Mouse (Mus musculus): Measurements from ENCODE around the gene Arf4.

Arf4 gene

DNA sequence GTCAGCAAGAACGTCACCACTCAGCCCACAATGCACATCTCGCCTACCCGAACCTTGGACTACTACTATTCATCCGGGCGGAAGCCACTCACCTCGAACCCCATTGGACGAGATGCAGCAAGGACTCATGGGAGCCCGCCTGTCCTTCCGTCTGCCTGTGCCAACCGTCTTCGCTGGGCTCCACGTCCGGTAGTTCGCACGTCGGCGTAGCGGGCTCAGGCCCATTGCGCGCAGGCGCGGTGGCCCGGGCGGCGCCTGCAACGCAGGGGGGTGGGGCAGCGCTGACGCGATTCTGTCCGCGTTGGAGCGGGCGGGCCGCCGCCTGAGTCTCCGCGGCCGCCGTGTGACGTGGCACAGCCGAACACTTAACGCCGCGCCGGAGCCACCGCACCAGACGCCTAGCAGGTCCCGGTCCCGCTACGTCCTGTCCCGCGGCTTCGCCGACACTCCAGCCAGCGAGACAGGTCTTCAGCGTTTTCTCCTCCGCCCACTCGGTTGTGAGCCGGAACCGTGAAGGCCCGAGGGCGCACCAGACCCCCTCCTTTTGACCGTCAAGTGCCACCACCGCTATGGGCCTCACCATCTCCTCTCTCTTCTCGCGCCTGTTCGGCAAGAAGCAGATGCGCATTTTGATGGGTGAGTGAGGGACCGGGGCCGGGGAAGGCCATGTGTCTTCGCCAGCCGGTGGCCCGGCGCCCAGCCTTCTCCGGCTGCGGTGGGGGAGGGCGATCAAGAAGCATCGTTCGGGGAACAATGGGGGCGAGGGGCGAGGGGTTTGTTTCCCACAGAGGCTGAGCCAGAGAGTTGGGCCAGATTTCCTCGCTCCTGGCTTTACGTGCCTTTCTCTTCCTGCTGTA lies at the start of gene Arf4:
TSS of gene Arf4 (plus strand) at position 224 of the 857 bp plus-strand sequence.
- peak; percentile 98 for DNase-seq (ENCODE audit: low spot score)

DNA sequence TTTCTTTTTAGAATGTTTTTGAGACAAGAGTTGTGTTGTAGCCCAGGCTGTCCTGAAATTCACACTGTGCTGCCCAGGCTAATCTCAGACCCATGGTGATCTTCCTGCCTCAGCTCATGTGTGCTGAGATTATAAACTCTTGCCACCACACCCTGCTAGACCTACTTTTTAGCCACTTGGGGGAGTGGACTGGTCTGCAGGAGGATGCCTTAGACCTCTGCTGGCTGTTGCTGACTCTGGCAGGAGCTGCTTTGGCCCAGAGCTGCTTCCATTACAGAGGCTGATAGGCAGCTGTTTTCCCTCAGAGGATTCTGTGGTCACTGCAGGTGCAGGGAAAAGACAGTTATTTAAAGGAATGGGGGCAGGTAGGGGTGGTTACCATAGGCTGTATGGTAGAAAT lies 46.5 kb upstream of the Arf4 start:
- no peak for DNase-seq (ENCODE audit: low spot score)

DNA sequence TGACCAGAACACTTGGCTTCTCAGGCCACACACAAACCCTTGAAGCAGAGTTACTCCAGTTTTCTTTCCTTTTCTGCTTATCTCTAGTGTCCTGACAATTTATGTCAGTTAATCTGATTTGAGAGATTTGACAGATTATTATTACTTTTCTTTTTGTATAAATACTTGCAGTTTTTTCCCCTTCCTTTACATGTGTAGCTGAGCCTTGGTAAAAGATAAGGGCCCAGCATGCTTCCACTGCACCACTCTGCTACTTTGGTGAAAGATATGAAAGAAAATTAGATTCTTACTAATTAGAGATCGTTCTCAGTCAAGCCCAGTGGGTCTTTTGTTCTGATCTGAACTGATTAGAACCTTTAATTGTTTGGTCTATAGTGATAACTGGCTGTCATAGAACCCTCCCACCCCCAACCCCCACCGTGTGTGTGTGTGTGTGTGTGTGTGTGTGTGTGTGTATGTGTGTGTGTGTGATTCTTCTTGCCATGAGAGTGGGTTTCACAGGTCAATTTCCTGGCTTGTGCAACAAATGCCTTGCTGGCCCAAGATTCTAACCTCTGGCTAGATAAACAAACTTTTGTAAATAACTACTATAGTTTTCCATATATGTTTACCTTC lies 44.5 kb upstream of the Arf4 start:
- DNase-seq (ENCODE audit: low spot score) = no peak

DNA sequence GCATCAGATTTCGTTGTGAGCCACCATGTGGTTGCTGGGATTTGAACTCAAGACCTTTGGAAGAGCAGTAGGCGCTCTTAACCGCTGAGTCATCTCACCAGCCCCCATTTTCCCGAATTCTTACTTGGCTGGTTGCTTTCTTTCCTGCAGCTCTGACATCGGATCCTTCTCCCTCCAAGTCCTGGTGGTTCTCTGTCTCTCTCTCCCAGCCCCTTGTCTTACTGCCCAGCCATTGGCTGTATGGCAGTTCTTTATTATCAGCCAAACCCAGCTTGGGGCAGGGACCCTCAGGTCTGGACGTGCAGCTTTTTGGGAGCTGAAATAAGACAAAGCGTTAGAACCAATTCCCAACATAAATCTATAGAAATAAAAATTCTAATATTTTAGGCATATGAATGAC lies 42.7 kb upstream of the Arf4 start:
- no peak for DNase-seq (ENCODE audit: low spot score)

DNA sequence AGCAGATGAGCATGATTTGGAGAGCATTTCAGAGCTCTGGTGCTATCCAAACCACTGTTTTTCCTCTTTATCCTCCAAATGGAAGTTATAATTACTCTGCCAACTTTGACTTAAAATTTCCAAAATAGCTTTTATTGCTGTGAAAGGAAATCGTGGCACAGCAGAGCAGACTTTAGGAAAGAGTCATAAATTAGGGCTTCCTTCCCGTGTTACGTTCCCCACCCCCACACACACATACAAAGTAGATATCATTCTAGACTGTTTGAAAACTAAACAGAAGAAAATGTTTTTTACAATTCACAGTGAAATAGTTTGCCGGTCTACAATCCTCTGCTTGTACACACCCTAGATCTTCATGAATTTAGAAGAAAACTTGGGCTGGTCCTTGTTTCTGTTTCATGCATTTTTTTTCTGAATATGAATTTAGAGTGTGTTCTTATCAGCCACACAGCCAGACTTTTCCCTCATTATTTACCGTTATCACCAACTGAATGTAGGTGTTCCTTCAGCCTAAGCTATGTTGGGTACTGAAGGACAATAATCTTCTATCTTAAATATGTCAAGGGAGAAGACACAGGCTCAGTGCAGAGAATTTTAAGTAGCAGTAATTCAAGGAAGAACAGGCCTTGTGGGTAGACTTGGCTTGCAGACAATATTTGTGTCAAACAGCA lies 42.0 kb upstream of the Arf4 start:
- DNase-seq (ENCODE audit: low spot score) = no peak

DNA sequence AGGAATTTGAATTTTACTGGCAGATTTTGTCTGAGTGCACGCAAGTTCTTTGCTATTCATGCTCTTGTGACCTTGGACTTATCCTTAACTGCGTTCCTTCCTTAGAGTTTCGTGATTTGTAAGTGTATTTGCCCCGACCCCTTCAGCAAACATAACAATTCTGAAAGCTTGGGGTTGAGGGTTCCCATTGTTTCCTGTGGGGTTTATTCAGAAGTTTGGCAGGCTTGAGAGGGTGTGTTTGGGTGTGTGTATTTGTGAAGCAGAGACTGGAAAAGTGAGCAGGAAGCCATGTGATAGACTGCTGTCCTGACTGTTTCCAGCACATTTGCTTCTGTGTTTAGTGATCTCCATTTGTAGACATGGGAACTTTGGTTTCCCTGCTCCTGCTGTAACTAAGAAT lies 32.5 kb upstream of the Arf4 start:
- DNase-seq (ENCODE audit: low spot score) = no peak

DNA sequence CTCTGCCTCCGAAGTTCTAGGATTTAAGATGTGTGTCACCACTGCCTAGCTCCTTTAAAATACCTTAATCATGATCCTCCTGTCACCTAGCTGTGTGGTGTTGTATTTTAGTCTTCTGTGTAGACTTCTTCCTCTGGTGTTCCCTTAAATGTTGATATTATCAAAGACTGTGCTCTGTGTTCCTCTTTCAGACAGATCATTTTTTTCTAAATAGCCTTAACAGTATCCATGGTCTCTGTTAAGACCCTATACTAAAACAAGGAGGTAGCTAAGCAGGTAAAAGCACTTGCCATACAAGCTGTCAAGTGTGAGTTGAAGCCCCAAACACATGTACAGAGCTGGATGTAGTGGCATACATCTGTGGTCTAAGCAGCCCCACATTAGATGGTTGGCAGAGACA lies 28.2 kb upstream of the Arf4 start:
- no peak for DNase-seq (ENCODE audit: low spot score)

DNA sequence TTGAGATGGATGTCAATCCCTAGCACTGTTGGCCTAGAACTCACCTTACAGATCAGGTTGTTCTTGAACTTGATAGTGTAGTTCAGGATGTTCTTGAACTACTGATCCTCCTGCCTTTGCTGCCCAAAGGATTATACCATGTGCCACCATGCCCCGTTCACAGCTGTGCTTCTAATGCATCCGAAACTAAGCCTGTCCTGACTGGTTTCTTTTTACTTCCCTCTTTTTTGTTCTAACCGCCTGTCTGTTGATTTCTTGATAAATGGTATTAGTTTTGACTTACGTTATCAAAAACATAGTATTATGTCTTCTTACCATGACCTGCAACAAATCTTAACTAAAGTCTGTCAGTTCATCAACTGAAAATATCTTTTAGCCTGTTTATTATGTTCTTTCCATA lies 27.2 kb upstream of the Arf4 start:
- DNase-seq (ENCODE audit: low spot score) = no peak

DNA sequence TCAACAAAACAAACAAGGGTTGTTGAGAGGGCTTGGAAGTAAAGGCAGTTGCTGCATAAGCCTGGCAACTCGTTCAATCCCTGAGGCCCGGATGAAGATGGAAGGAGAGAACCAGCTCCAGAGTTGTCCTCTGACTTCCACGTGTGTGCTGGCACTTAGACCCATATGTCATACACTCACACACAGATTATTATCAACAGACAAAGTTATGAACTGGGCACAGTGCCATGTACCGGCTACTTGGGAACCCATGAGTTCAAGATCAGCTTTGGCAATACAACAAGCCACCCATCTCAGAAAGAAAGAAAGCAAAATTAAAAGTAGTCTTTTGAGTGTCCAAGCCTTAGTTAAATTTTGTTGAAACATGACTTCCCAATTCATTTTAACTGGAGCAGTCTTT lies 12.6 kb upstream of the Arf4 start:
- no peak for DNase-seq (ENCODE audit: low spot score)

DNA sequence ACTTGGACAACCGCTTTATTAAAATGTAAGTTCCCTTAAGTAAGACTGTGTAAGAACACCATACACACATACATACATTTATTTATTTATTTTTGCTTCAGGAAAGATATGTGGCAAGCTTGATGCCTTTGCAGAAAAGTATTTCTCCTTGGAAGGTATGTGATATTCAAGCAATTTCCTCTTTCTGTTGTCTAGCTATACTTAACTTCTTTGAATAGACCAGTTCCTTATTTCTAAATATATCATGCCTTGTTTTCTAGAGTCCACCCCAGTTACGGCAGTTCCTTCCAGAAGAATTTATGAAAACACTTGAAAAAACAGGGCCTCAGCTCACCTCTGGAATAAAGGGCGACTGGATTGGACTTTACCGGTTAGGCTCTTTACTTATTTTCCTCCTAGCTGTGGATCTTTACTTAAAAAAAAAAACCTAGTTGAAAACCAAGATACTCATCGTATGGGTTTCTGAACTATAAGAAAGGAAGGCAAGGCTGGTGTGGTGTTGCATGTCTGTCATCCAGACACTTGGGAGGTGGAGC lies 11.2 kb upstream of the Arf4 start:
- no peak for DNase-seq (ENCODE audit: low spot score)

DNA sequence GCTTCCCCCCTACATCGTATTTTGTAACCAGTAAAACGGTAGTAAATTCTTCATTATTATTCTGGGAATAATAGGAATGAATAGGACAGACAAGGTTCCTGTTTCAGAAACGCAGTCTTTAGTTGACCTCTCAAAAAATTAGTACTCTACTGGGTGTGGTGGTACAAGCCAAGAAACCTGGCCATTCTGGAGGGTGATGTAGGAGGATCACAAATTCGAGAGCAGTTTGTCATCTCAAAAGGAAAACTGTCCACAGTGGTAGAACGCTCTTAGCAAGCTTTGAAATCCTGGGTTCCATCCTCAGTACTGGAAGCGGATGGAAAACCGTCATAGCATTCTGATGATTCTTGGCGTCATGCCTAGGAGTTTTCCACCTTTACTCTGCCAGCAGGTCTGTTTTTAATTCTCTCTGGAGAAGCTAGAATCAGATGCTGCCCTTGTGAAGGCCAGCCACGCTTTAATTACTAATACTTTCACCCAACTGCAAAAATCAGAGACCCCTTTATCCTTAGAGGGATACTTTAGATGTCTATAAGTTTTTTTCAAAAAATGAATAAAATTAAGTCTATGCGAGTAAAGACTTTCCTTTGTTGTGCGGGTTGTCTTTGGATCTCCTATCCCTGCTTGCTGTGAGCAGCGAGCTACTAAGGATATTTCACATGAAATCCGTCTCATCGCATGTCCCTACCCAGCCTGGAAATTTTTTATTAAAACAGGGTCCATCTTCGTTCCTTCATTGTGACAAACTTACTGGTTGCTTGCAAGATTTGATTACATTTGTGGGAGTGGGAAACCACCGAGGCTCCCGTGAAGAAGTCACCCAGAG lies 636 bp upstream of the Arf4 start:
- DNase-seq (ENCODE audit: low spot score) = peak; percentile 41

DNA sequence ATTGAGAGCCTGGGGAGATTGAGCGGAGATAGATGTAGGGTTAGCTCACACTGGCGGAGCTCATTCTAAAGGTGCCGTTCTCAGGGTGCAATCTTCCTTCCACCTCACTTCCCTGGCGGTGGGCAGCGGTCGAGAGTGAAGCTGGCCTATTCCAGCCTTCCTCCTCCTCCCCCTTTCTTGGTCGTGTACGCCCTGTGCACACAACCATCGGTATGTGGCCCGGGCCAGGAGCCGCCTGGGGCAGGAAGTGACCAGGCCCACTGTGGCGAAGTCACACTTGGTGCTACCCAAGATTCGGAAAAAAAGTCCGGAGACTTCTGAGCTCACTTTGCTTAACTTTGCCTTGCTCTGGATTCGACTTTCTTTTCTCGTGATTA lies 822 bp downstream of the Arf4 start:
- DNase-seq (ENCODE audit: low spot score) = peak; percentile 51

DNA sequence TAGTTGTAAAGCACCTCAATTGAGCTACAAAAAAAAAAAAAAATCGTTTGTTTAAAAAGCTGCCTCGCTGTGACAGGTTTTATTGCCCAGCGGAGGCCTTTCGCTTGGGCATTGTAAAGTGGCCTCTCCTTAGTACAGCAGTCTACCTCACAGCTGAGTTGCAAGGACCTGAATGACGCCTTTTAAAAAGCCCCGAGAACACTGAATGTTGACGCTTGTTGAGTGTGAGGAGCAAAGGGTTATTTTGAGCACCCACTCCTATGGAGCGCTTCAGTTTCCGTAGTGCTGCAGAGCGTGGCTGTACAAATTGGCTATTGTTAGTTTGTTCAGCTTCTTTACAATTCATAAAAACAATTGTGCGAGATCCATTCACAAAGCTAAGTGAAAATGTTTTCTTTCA lies 1.4 kb downstream of the Arf4 start:
- no peak for DNase-seq (ENCODE audit: low spot score)

DNA sequence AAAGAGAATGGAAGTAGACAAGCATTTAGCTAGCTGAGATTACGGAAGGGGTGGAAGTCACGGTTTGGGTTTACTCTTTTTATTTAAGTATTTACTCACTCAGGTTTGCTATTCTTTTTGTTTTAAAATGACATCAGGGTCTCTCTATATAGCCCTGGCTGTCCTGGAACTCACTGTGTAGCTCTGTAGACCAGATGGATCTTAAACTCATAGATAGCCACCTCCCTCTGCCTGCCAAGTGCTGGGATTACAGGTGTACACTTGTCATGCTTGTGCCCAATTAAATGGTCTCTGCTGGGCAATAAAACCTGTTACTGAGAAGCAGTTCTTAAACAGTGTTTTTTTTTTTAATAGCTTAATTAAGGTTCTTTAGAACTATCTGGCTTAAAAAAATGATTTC lies 2.1 kb downstream of the Arf4 start:
- no peak for DNase-seq (ENCODE audit: low spot score)

DNA sequence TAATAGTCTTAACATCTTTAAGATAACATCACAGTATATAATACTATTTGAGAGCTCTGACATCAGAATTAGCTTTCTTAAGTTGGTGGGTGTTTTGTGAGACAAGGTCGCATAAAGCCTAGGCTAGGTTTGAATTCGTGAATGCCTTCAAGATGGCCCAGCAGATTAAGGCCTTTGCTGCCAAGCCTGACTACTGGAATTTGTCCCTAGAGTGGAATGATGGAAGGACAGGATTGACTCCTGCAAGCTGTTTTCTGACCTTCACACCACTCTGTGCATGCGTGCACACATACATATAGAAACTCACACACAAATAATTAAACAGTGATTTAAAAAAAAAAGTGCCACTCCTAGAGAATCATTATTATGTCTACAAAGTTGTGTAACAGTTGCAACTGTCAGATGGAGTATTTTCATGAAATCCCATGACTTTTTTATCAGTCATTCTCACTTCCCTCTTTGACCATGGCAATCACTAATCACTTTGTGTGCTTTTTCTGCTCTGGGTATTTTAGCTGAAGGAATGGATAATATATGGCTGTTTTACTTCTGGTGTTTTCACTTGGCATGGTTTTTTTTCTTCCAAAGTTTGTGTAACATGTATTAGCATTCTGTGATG lies 5.2 kb downstream of the Arf4 start:
- DNase-seq (ENCODE audit: low spot score) = no peak

DNA sequence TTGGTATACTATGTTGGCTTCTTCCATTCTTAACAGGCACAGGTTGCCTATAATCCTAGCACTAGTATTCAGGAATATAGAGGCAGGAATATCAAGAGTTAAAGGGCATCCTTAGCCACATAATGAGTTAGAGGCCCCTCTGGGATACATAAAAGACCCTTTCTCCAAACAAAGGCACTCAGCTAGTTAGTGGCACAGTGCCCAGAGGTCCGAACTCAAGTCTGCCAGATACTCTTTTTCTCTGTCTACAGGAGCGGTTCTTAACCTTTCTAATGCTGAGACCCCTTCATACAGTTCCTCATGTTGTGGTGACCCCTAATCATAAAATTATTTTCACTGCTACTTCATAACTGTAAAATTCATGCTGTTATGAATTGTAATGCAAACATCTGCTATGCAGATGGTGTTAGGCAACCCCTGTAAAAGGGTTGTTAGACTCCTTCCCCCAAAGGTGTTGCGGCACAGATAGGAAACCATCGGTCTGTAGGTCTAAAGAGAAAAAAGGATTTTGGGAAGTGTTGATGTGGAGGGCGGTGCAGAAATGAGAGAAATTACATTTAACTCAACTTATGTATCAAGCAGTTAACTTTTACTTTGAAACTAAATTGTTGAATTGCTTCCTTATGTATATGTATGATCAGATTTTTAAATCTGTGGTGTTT lies 8.2 kb downstream of the Arf4 start:
- DNase-seq (ENCODE audit: low spot score) = no peak

DNA sequence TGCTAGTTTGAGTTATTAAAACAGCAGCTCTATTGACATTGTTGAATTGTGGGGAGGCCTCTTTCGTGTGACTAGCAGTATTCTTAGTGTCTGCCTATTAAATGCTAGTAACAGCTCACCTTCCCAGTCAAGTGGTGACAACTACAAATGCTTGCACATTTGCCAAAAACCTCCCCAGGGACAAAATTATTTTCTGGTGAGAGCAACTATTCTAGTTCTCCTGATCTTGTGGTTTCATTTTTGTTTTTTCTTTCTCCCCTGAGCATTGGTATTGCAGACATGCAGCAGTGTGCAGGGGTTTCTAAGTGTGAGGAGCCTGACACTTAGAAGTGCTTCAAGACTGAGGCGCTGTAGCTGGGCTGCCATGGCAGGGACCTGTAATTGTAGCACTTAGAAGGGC lies 9.9 kb downstream of the Arf4 start:
- DNase-seq (ENCODE audit: low spot score) = no peak

DNA sequence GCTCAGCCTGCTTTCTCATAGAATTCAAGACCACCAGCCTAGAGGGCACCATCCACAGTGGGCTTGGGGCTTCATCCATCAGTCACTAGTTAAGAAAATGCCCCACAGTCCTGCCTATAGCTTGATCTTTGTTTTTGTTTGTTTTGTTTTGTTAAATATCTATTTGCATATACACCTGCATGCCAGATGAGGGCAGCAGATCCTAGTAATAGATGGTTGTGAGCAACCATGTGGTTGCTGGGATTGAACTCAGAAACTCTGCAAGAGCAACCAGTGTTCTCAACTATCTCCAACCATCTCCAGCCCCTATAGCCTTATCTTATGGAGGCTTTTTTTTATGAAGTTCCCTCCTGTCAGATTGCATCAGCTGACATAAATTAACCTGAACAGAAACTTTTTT lies 14.0 kb downstream of the Arf4 start:
- DNase-seq (ENCODE audit: low spot score) = no peak

DNA sequence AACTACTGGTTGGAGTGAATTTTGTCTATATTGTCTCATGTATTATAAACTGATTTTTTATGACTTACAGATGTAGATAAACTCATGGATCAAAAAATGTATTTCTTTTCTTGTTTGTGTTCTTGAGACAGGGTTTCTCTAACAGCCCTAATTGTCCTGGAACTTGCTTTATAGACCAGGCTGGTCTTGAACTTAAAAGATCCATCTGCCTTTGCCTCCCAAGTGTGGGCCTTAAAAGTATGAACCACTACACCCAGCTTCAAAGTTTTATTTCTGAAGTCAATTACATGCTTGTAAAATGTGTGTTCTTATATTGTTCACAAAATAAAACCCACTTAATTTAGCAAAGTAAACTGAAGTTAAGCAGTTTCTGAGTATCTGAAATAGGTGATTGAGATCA lies 20.3 kb downstream of the Arf4 start:
- no peak for DNase-seq (ENCODE audit: low spot score)

DNA sequence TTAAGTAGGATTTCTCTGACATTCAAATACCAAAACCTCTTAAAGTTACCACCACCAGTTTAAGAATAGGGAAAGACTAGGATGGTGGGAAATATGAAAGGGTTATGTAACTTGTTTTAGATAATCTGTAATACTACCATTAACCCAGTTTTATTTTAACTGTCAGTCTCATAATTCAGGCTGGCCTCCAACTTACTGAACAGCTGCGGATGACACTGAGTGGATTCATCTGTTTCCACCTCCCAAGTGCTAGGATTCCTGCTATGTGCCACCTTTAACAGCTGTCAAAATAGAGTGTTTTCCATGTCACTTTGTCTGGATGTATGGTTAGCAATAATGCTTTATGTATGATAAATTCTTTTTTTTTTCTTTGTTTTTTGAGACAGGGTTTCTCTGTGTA lies 22.4 kb downstream of the Arf4 start:
- no peak for DNase-seq (ENCODE audit: low spot score)

DNA sequence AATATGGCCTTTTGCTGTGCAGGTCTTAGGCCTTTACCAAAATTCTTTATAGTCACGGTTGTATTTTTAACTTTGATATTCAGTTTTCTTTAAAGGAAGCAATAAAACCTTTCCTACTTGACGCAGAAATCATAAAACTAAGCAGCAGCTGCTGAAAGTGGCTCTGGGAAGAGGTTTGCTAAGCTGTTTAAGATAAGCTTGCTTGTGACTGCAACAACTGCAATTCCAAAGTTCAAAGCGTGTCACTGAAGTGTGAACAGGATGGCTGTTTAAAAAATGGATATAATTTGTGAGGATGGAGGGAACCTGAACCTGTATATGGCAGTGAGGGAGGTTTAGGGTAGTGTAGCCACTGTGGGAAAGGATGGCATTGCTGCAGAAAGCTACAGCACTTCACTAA lies 24.1 kb downstream of the Arf4 start:
- no peak for DNase-seq (ENCODE audit: low spot score)
